Mouse (Mus musculus): ENCODE results near the gene F7. TPM values are rescaled to one million over a fixed set of nuclear protein-coding genes. Genes with fewer than 3 reads are reported as not detected.

Gene F7
- polyA plus RNA-seq, 1 experiment from 2014 or later: not detected

Other genes with a start within 250 kb of the F7 start
- gene Mcf2l, start 152.2 kb upstream of the F7 start, polyA plus RNA-seq (2014; fragmentation: Nextera tagmentation; extraction: Ambion mirVana): 140 and 147 TPM in 2 replicates
- 0.31 TPM in 1 of 2 replicates, not detected in the other for gene F10, start 11.3 kb downstream of the F7 start, polyA plus RNA-seq (2014; fragmentation: Nextera tagmentation; extraction: Ambion mirVana)
- 0.91 and 0.93 TPM in 2 replicates for gene Proz, start 34.9 kb downstream of the F7 start, polyA plus RNA-seq (2014; fragmentation: Nextera tagmentation; extraction: Ambion mirVana)
- 33.3 and 39.3 TPM in 2 replicates for gene Pcid2, start 79.4 kb downstream of the F7 start, polyA plus RNA-seq (2014; fragmentation: Nextera tagmentation; extraction: Ambion mirVana)
- gene Cul4a, start 79.6 kb downstream of the F7 start, polyA plus RNA-seq (2014; fragmentation: Nextera tagmentation; extraction: Ambion mirVana): 70.3 and 82.9 TPM in 2 replicates
- 288 and 319 TPM in 2 replicates for gene Lamp1, start 133.1 kb downstream of the F7 start, polyA plus RNA-seq (2014; fragmentation: Nextera tagmentation; extraction: Ambion mirVana)
- 14.9 and 17.3 TPM in 2 replicates for gene Grtp1, start 174.6 kb downstream of the F7 start, polyA plus RNA-seq (2014; fragmentation: Nextera tagmentation; extraction: Ambion mirVana)
- gene Adprhl1, start 228.1 kb downstream of the F7 start, polyA plus RNA-seq (2014; fragmentation: Nextera tagmentation; extraction: Ambion mirVana): 0.64 and 1.0 TPM in 2 replicates

Measured in neural tube, embryonic 14.5 days (tissue).